Mouse (Mus musculus): ENCODE results near the gene Gigyf2.

GRCm38 (mm10) chr1:87294063-87294710, 32.6 kb upstream of the Gigyf2 start:
- TF ChIP-seq CTCF (IDR thresholded peaks at IDR 0.05; ENCODE audit: extremely low read depth, insufficient read depth, insufficient read length, insufficient replicate concordance), result no peak
- no peak for TF ChIP-seq POLR2A (IDR thresholded peaks at IDR 0.05; ENCODE audit: low read depth, low read length)
